Mouse (Mus musculus) ES-E14 (cell line): Measurements from ENCODE around the gene 4931406P16Rik. TPM values are rescaled to one million over a fixed set of nuclear protein-coding genes. Genes with fewer than 3 reads are reported as not detected.
A peak's percentile ranks its signal among the peaks of the same experiment; 100 is the strongest.

Experiments used
- DNase-seq: peaks from one replicate; pipeline ENCODE4 v3.0.0-alpha.2; 2013; ENCODE audit warnings: low read depth, low spot score
- H3K27ac ChIP-seq: 2 replicates; pipeline ENCODE4 v1.5.1; 2012; ENCODE audit warnings: low read depth, mild to moderate bottlenecking, low read length, moderate library complexity, mixed read lengths; ENCODE audit not compliant: poor library complexity, insufficient read depth, severe bottlenecking
- H3K36me3 ChIP-seq: 2 replicates; pipeline ENCODE4 v1.6.1; 2012; ENCODE audit warnings: mild to moderate bottlenecking, low read length, moderate library complexity, mixed read lengths; ENCODE audit not compliant: control insufficient read depth, poor library complexity, insufficient read depth, severe bottlenecking
- H3K4me1 ChIP-seq, 2 experiments: fragments of 150-350 bp in 1 of 2; sonication (generic) in 1 of 2; 2 replicates each; pipeline ENCODE4 v1.6.1; 2012; ENCODE audit warnings: low read length in 2 of 2, mild to moderate bottlenecking in 1 of 2, mixed read lengths in 1 of 2; ENCODE audit not compliant: control insufficient read depth in 2 of 2, insufficient read depth in 2 of 2, poor library complexity in 1 of 2
- H3K4me3 ChIP-seq, 2 experiments: fragments of 150-350 bp in 1 of 2; sonication (generic) in 1 of 2; 2 replicates each; pipeline ENCODE4 v1.5.1; 2012; ENCODE audit warnings: low read length in 2 of 2, low read depth in 1 of 2, mild to moderate bottlenecking in 1 of 2, mixed read lengths in 1 of 2; ENCODE audit not compliant: insufficient read depth in 1 of 2, poor library complexity in 1 of 2, severe bottlenecking in 1 of 2
- H3K9ac ChIP-seq: 2 replicates; pipeline ENCODE4 v1.6.1; 2012; ENCODE audit warnings: low read depth, mild to moderate bottlenecking, low read length, mixed read lengths; ENCODE audit not compliant: poor library complexity, insufficient read depth, severe bottlenecking
- H3K9me3 ChIP-seq: fragments of 150-350 bp; sonication (generic); 2 replicates; pipeline ENCODE4 v1.6.1; 2012; ENCODE audit warnings: low read depth, mild to moderate bottlenecking, low read length; ENCODE audit not compliant: control insufficient read depth, insufficient read depth
- CHD2 ChIP-seq: IDR thresholded peaks from 2 replicates; pipeline ENCODE4 v1.6.1; 2014; ENCODE audit warnings: mild to moderate bottlenecking, low read depth, low read length, inconsistent platforms
- HCFC1 ChIP-seq: IDR thresholded peaks from 2 replicates; pipeline ENCODE4 v1.6.1; 2012; ENCODE audit warnings: low read length, inconsistent platforms, borderline replicate concordance; ENCODE audit not compliant: insufficient read depth
- MAFK ChIP-seq: IDR thresholded peaks from 2 replicates; pipeline ENCODE4 v1.6.1; 2014; ENCODE audit warnings: mild to moderate bottlenecking, low read depth, low read length, inconsistent platforms; ENCODE audit not compliant: insufficient read depth
- ZC3H11A ChIP-seq: IDR thresholded peaks from 2 replicates; pipeline ENCODE4 v1.6.1; 2012; ENCODE audit warnings: low read depth, mild to moderate bottlenecking, inconsistent platforms, low read length, borderline replicate concordance
- ZNF384 ChIP-seq: IDR thresholded peaks from 2 replicates; pipeline ENCODE4 v1.6.1; 2012; ENCODE audit warnings: low read depth, low read length, inconsistent platforms
- in situ Hi-C, 2 experiments: fragments of 600-800 bp; cut with MboI; formaldehyde crosslinking; loops; one replicate each; pipeline ENCODE4 v1.15.1; 2025; ENCODE audit warnings: low sequenced_read_pairs in 2 of 2, inconsistent platforms in 1 of 2; ENCODE audit not compliant: unreplicated experiment in 2 of 2
- total RNA-seq: library from RNA; depleted of rRNA; stranded (reverse); fragments of 300-350 nt; gene quantifications from 2 replicates; pipeline ENCODE4 v1.2.3, GENCODE M21; 2012

Gene 4931406P16Rik
- total RNA-seq, 1 experiment: 33.6 TPM

GRCm38 (mm10) chr7:34232785-34233725 lies 80.3 kb downstream of the 4931406P16Rik start:
- DNase-seq: no peak
- in situ Hi-C loops: no loop called here
- H3K9me3 ChIP-seq: no peaks in the 10 kb centered on the region
- H3K27ac ChIP-seq: peak overlapping the region; percentile 93
- peaks cover 16% of the 10 kb centered on the region for H3K36me3 ChIP-seq
- TF ChIP-seq MAFK (no peak), HCFC1 (no peak), ZC3H11A (no peak), ZNF384 (no peak), CHD2 (no peak)
- peak overlapping the region; percentile 67 to 78 for H3K4me3 ChIP-seq
- peaks cover 2 to 9% of the 10 kb centered on the region in 2 experiments; a peak in 2 of 4 replicates for H3K4me1 ChIP-seq
- H3K9ac ChIP-seq: peak overlapping the region; percentile 88

- Histone ChIP-seq H3K27ac (peak within 1 kb of the TSS; percentile 54), H3K9me3 (no peaks in the 10 kb centered on the region), H3K36me3 (peaks cover 34% of the 10 kb centered on the region), H3K4me3 (peak within 1 kb of the TSS; percentile 89 to 91), H3K9ac (peak within 1 kb of the TSS; percentile 75), H3K4me1 (peaks cover 2 to 11% of the 10 kb centered on the region in 2 experiments; a peak in 2 of 4 replicates)
- DNase-seq: peak; percentile 69
- in situ Hi-C loops: no loop called here
- TF ChIP-seq MAFK (no peak), ZNF384 (no peak; the same call in 1 of the 2 replicates), HCFC1 (peak; percentile 49; the same call in 1 of the 2 replicates)
These were observed 83.2 kb downstream of the 4931406P16Rik start, which contains the start of gene Gpi1 for GRCm38 (mm10) chr7:34230116-34230515. Gpi1 (minus strand) TSS chr7:34230336.

GRCm38 (mm10) chr7:34229691-34230111 lies 83.7 kb downstream of the 4931406P16Rik start:
- no peak for DNase-seq
- H3K9ac ChIP-seq: peak overlapping the region; percentile 75
- H3K4me3 ChIP-seq: peak overlapping the region; percentile 89 to 91
- H3K9me3 ChIP-seq: no peaks in the 10 kb centered on the region
- in situ Hi-C loops: no loop called here
- no peak for TF ChIP-seq CHD2
- TF ChIP-seq ZC3H11A: no peak
- no peak for TF ChIP-seq ZNF384
- no peak for TF ChIP-seq HCFC1
- TF ChIP-seq MAFK: no peak
- H3K36me3 ChIP-seq: peaks cover 38% of the 10 kb centered on the region
- H3K27ac ChIP-seq: peak overlapping the region; percentile 54
- peaks cover 2 to 11% of the 10 kb centered on the region in 2 experiments; a peak in 2 of 4 replicates for H3K4me1 ChIP-seq

- TF ChIP-seq CHD2: no peak
- TF ChIP-seq MAFK: no peak
- no peak for TF ChIP-seq ZNF384
- TF ChIP-seq ZC3H11A: no peak
- no peak for TF ChIP-seq HCFC1
- Histone ChIP-seq H3K27ac (0 out of 2 replicates have a peak overlapping the region, but pooled peaks have one; percentile 54), H3K9me3 (no peaks in the 10 kb centered on the region), H3K4me1 (peaks cover 2 to 11% of the 10 kb centered on the region in 2 experiments; a peak in 2 of 4 replicates), H3K9ac (peak overlapping the region; percentile 75), H3K36me3 (peaks cover 41% of the 10 kb centered on the region), H3K4me3 (peak overlapping the region; percentile 89 to 91)
- no peak for DNase-seq
- in situ Hi-C loops: no loop called here
These were observed 84.2 kb downstream of the 4931406P16Rik start for GRCm38 (mm10) chr7:34229153-34229552.
